Mouse (Mus musculus): ENCODE data around the gene Gm48552. TPM values are rescaled to one million over a fixed set of nuclear protein-coding genes. Genes with fewer than 3 reads are reported as not detected.

Gene Gm48552
- polyA plus RNA-seq, 1 experiment from 2014 or later = 0.44 TPM

DNA sequence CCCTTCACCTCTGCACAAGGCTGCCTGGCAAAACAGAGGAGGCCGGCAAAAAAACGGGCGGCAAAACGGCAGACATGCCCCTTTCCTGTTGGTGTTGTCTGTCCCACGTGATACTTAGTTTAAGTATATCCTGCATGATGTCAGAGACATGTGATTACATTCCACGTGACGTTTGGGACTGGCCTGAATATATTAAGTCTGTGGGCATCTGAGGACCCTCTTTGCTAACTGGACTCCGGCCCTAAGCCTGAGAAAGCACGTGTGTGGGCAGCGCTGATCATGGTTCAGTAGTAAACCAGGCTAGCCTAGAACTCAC is 12.4 kb downstream of the Gm48552 start:
- peaks cover 18% of the 10 kb centered on the region for H3K4me1 ChIP-seq (ENCODE audit: control insufficient read depth, low read depth, low read length)
- no peaks in the 10 kb centered on the region for H3K9me3 ChIP-seq (replicated peaks; ENCODE audit: control insufficient read depth, low read length)
- peak overlapping the region; percentile 24; the same call in 1 of the 2 replicates for H3K4me2 ChIP-seq (ENCODE audit: low read depth, low read length)
- WGBS (ENCODE audit: insufficient replicate concordance) = 48% methylated on average over 10 of the region's 10 CpGs
- H3K27me3 ChIP-seq (ENCODE audit: control insufficient read depth, insufficient read depth, low read depth, low read length) = peaks cover 11% of the 10 kb centered on the region
- no peak overlapping the region for H3K4me3 ChIP-seq (ENCODE audit: low read depth, low read length)
- no peak for ATAC-seq (ENCODE audit: low read depth)
- no peak overlapping the region; the same call in 1 of the 2 replicates for H3K9ac ChIP-seq (ENCODE audit: low read depth, low read length)
- H3K27ac ChIP-seq (ENCODE audit: low read length) = peak overlapping the region; percentile 61
- H3K36me3 ChIP-seq (ENCODE audit: control insufficient read depth, insufficient read depth) = no peaks in the 10 kb centered on the region

DNA sequence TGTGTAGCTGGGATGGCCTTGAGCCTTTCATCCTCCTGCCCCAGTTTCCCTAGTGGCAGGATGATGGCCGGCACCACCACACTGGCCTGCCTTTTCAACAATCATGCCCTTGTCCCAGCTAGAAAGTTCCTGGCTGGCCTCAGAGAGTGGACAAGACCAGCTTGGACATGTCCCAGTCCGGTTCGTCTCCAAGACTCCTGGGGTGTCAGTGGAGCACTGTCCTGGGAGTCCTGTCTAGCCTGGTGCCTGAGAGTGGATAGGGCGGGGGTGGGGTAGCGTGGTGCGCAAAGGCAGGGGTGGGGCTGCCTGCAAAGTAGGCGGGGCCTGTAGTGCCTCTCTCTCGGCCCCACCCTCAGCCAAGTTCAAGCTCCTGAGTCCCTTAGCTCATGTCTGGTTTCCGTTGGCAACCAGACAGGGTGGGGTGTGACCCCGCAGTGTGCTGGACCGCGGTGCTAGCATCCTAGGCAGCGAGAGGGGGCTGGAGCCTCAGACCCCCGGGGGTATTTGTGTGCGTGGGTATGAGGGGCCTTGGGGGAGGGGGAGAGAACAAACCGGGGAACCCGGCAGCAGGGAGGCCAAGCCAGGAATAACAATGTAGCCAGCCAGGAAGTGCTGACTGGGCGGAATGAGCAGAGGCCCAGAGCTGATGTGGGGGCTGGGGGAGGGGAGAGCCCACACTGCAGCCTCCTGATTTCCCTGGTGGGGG is 12.9 kb downstream of the Gm48552 start:
- H3K4me1 ChIP-seq (ENCODE audit: control insufficient read depth, low read depth, low read length) = peaks cover 18% of the 10 kb centered on the region
- peaks cover 16% of the 10 kb centered on the region for H3K27me3 ChIP-seq (ENCODE audit: control insufficient read depth, insufficient read depth, low read depth, low read length)
- no peaks in the 10 kb centered on the region for H3K36me3 ChIP-seq (ENCODE audit: control insufficient read depth, insufficient read depth)
- no peak overlapping the region for H3K4me3 ChIP-seq (ENCODE audit: low read depth, low read length)
- H3K9ac ChIP-seq (ENCODE audit: low read depth, low read length) = peak overlapping the region; percentile 7; the same call in 1 of the 2 replicates
- peak overlapping the region; percentile 24; the same call in 1 of the 2 replicates for H3K4me2 ChIP-seq (ENCODE audit: low read depth, low read length)
- H3K9me3 ChIP-seq (replicated peaks; ENCODE audit: control insufficient read depth, low read length) = no peaks in the 10 kb centered on the region
- WGBS (ENCODE audit: insufficient replicate concordance) = 14% methylated on average over 18 of the region's 18 CpGs
- H3K27ac ChIP-seq (ENCODE audit: low read length) = peak overlapping the region; percentile 61
- peak; percentile 81 for ATAC-seq (ENCODE audit: low read depth)

DNA sequence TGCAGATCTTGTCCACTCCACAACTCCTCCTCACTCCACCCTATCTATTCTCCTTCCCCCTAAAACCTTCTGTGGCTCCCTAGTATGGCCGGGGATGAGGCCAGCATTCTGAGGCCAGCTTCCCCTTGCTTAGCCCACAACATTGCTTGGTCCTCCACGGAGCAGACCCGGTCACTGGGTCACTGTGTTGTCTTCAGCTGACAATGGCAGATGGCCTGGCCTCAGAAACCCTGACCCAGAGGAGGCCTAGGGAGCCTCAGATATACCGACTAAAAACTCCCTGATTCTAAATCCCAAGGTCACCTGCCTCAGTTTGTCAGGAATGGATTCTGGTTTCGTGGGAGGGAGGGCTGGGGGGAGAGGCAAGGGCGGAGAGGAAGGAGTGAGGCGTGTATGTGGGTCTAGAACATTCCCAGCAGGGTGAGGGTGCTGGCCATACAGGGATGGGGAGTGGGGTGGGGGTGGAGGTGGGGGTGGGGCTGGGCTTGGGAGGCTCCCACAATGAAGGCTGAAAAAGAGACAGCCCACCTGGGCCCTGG is 13.5 kb downstream of the Gm48552 start:
- Histone ChIP-seq H3K27me3 (ENCODE audit: control insufficient read depth, insufficient read depth, low read depth, low read length) (peaks cover 23% of the 10 kb centered on the region), H3K4me1 (ENCODE audit: control insufficient read depth, low read depth, low read length) (peaks cover 18% of the 10 kb centered on the region), H3K36me3 (ENCODE audit: control insufficient read depth, insufficient read depth) (no peaks in the 10 kb centered on the region), H3K27ac (ENCODE audit: low read length) (peak overlapping the region; percentile 61), H3K4me2 (ENCODE audit: low read depth, low read length) (no peak overlapping the region), H3K9me3 (replicated peaks; ENCODE audit: control insufficient read depth, low read length) (no peaks in the 10 kb centered on the region), H3K4me3 (ENCODE audit: low read depth, low read length) (no peak overlapping the region), H3K9ac (ENCODE audit: low read depth, low read length) (no peak overlapping the region; the same call in 1 of the 2 replicates)
- 44% methylated on average over 7 of the region's 7 CpGs for WGBS (ENCODE audit: insufficient replicate concordance)
- ATAC-seq (ENCODE audit: low read depth) = peak; percentile 9; the same call in 1 of the 2 replicates

DNA sequence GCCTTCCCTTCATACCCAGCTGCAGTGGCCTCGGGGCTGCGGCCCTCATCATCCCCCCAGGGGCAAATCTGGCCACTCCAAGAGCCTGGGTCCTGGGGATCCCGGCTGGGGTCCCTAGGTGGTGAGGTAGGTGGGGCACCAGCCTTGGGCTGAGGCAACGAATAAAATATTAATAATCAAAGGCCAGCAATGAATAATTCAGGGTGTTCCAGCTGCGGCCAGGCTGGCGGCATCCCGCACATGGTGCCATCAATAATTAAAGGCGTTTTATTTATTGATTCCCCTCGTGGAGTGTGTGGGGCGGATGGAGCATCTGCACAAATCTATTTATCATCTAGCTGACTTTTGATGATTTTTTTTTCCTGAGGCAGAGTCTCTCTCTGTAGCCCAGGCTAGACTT is 14.7 kb downstream of the Gm48552 start:
- no peak overlapping the region for H3K27ac ChIP-seq (ENCODE audit: low read length)
- no peaks in the 10 kb centered on the region for H3K36me3 ChIP-seq (ENCODE audit: control insufficient read depth, insufficient read depth)
- no peak for ATAC-seq (ENCODE audit: low read depth)
- no peak overlapping the region for H3K9ac ChIP-seq (ENCODE audit: low read depth, low read length)
- no peaks in the 10 kb centered on the region for H3K9me3 ChIP-seq (replicated peaks; ENCODE audit: control insufficient read depth, low read length)
- H3K4me1 ChIP-seq (ENCODE audit: control insufficient read depth, low read depth, low read length) = peaks cover 28% of the 10 kb centered on the region
- no peak overlapping the region for H3K4me2 ChIP-seq (ENCODE audit: low read depth, low read length)
- no peak overlapping the region for H3K4me3 ChIP-seq (ENCODE audit: low read depth, low read length)
- WGBS (ENCODE audit: insufficient replicate concordance) = 74% methylated on average over 10 of the region's 10 CpGs
- peaks cover 35% of the 10 kb centered on the region for H3K27me3 ChIP-seq (ENCODE audit: control insufficient read depth, insufficient read depth, low read depth, low read length)

DNA sequence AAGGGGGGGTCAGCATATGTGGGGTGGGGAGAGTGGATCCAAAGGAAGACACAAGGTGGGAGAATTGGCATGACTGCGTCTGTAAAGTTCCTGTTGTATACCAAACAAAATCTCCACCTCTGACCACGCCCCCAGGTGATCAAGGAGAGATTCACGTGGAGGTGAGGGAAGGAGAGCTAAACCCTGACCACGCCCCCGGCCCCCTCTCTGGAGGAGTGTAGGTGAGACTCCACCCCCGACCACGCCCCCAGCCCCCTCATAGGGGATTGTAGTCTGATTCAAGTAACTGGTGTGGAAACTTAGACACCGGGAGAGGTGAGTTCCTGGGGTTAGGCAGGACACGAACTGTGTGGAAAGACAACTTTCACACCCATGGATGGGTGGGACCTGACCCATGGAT is 15.3 kb downstream of the Gm48552 start:
- WGBS (ENCODE audit: insufficient replicate concordance) = 33% methylated on average over 9 of the region's 9 CpGs
- peaks cover 39% of the 10 kb centered on the region for H3K27me3 ChIP-seq (ENCODE audit: control insufficient read depth, insufficient read depth, low read depth, low read length)
- H3K4me1 ChIP-seq (ENCODE audit: control insufficient read depth, low read depth, low read length) = peaks cover 33% of the 10 kb centered on the region

DNA sequence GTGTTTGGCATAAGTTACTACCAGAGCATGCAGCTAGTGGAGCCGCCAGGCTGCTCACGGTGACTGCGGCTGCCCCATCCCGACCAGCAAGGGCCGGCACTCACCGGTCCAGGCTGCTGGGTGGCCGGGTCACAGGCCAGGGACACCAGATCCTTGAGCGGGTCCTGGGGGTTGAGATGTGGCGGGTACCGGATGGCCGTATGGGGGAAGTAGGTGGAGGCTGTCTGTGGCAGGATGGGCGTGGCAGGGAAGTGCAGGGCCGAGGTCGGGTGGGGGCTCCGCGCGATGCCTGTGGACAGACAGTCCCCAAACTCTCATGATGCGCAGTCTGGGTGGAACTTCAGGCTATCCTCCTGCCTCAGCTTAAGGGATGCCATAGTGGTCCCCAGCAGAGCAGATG is 15.9 kb downstream of the Gm48552 start:
- peaks cover 39% of the 10 kb centered on the region for H3K4me1 ChIP-seq (ENCODE audit: control insufficient read depth, low read depth, low read length)
- no peak overlapping the region for H3K9ac ChIP-seq (ENCODE audit: low read depth, low read length)
- H3K27me3 ChIP-seq (ENCODE audit: control insufficient read depth, insufficient read depth, low read depth, low read length) = peaks cover 39% of the 10 kb centered on the region
- peak overlapping the region; percentile 21; the same call in 1 of the 2 replicates for H3K4me2 ChIP-seq (ENCODE audit: low read depth, low read length)
- ATAC-seq (ENCODE audit: low read depth) = no peak
- no peaks in the 10 kb centered on the region for H3K9me3 ChIP-seq (replicated peaks; ENCODE audit: control insufficient read depth, low read length)
- WGBS (ENCODE audit: insufficient replicate concordance) = 26% methylated on average over 18 of the region's 18 CpGs
- no peak overlapping the region for H3K4me3 ChIP-seq (ENCODE audit: low read depth, low read length)
- H3K27ac ChIP-seq (ENCODE audit: low read length) = no peak overlapping the region
- H3K36me3 ChIP-seq (ENCODE audit: control insufficient read depth, insufficient read depth) = no peaks in the 10 kb centered on the region

More for the DNA sequence above, 15.3 kb downstream of the Gm48552 start:
- no peak overlapping the region for H3K4me2 ChIP-seq (ENCODE audit: low read depth, low read length)
- no peak for ATAC-seq (ENCODE audit: low read depth)
- no peak overlapping the region for H3K27ac ChIP-seq (ENCODE audit: low read length)
- no peaks in the 10 kb centered on the region for H3K36me3 ChIP-seq (ENCODE audit: control insufficient read depth, insufficient read depth)
- H3K4me3 ChIP-seq (ENCODE audit: low read depth, low read length) = no peak overlapping the region
- no peaks in the 10 kb centered on the region for H3K9me3 ChIP-seq (replicated peaks; ENCODE audit: control insufficient read depth, low read length)
- no peak overlapping the region for H3K9ac ChIP-seq (ENCODE audit: low read depth, low read length)

DNA sequence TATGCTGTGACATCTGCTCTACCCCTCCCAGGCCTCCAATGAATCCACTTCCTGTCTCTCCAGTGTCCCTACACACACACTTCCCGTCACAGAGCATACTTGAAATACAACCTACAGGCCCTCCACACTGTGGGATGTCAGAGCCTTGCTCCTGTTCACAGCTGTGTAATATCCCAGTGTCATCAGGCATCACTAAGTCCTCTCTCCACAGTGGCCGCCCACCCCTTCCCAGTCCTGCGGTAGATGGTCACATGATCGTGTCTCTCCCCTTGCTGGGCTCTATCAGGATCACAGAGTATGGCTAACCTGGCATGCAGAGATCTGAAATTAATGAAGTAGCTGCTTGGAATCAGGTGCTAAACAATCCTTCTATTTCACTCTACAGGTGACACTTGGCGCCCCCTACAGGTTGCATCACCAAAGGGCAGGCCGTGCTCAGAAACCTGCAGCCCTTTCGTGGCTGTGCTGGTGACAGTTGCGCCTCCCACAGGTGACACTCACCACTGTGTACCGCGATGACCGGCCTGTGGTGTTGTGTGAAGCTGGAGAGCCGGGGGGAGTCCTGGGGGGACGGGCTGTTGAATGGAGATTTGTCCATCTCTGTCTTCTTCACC is 16.9 kb downstream of the Gm48552 start:
- H3K9me3 ChIP-seq (replicated peaks; ENCODE audit: control insufficient read depth, low read length) = no peaks in the 10 kb centered on the region
- H3K4me2 ChIP-seq (ENCODE audit: low read depth, low read length) = no peak overlapping the region
- no peak overlapping the region for H3K27ac ChIP-seq (ENCODE audit: low read length)
- WGBS (ENCODE audit: insufficient replicate concordance) = 37% methylated on average over 13 of the region's 13 CpGs
- peaks cover 39% of the 10 kb centered on the region for H3K27me3 ChIP-seq (ENCODE audit: control insufficient read depth, insufficient read depth, low read depth, low read length)
- H3K9ac ChIP-seq (ENCODE audit: low read depth, low read length) = no peak overlapping the region
- peaks cover 44% of the 10 kb centered on the region for H3K4me1 ChIP-seq (ENCODE audit: control insufficient read depth, low read depth, low read length)
- H3K36me3 ChIP-seq (ENCODE audit: control insufficient read depth, insufficient read depth) = no peaks in the 10 kb centered on the region
- no peak overlapping the region for H3K4me3 ChIP-seq (ENCODE audit: low read depth, low read length)
- no peak for ATAC-seq (ENCODE audit: low read depth)

DNA sequence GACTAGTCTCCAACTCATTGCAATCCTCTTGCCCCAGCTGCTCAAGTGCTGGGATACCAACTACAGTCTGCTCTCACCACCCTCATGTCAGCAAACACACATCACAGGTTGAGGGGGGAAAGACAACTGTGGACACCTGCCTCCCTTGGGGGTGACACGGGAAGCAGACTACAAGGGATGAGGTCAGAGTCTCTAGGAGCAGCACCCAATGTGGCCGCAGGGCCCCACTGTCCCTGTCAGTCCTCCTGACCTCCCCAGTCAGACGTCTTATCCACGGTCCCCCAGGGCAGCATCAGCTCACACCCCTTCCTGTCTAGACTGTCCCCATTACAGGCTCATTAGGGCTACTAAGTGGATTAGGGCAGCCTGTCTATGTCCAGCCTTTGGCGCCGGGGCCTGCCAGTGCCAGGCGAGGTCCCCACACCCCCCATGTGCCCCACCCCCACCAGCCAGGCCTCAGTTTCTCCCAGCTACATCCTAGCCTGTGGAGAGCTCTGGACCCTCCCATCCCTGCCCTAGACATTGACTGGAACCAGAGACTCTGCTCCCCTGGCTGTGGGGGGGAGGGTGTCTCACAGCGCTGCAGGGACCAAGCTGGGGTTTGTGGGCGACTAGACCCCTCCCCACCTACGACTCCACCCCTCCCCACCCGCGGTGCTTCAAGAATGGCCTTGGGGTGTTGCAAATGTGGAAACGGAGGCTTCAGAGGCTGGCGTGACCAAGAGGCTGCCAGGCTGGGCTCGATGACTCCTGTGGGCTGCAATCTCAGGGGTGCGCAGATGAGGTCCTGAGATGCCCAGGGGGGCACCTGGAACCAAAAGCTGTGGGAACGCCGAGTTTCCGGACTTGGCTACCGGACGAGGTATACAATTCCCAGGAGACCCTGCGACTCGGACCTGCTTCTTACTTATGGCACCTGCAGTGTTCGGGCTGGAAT is 18.0 kb downstream of the Gm48552 start:
- peak overlapping the region; percentile 40 for H3K4me3 ChIP-seq (ENCODE audit: low read depth, low read length)
- WGBS (ENCODE audit: insufficient replicate concordance) = 21% methylated on average over 24 of the region's 24 CpGs
- H3K9ac ChIP-seq (ENCODE audit: low read depth, low read length) = no peak overlapping the region; the same call in 1 of the 2 replicates
- H3K27ac ChIP-seq (ENCODE audit: low read length) = no peak overlapping the region
- no peak for ATAC-seq (ENCODE audit: low read depth)
- no peaks in the 10 kb centered on the region for H3K36me3 ChIP-seq (ENCODE audit: control insufficient read depth, insufficient read depth)
- H3K4me2 ChIP-seq (ENCODE audit: low read depth, low read length) = peak overlapping the region; percentile 28; the same call in 1 of the 2 replicates
- peaks cover 39% of the 10 kb centered on the region for H3K27me3 ChIP-seq (ENCODE audit: control insufficient read depth, insufficient read depth, low read depth, low read length)
- H3K4me1 ChIP-seq (ENCODE audit: control insufficient read depth, low read depth, low read length) = peaks cover 45% of the 10 kb centered on the region
- no peaks in the 10 kb centered on the region for H3K9me3 ChIP-seq (replicated peaks; ENCODE audit: control insufficient read depth, low read length)
